Mouse (Mus musculus) midbrain, embryonic 14.5 days (tissue): ENCODE results near the gene Slc16a11. TPM values are rescaled to one million over a fixed set of nuclear protein-coding genes. Genes with fewer than 3 reads are reported as not detected.

Experiments used
- ATAC-seq: fragments of 200-750 bp; cut with Nextera tagmentation; 2 replicates; pipeline ENCODE4 v1.8.0; 2017; ENCODE audit warnings: moderate number of reproducible peaks, moderate library complexity; ENCODE audit not compliant: low FRiP score, low TSS enrichment
- DNase-seq: peaks from one replicate; pipeline ENCODE4 v3.0.0-alpha.2; 2015
- H3K27ac ChIP-seq: fragments of 300-500 bp; sonication (generic); replicated peaks from 2 replicates; pipeline ENCODE4 v1.5.1; 2014; ENCODE audit warnings: mild to moderate bottlenecking, low read depth, low read length, moderate library complexity
- H3K27me3 ChIP-seq: fragments of 300-500 bp; sonication (generic); 2 replicates; pipeline ENCODE4 v1.6.1; 2014; ENCODE audit warnings: low read length, control low read depth, mixed read lengths; ENCODE audit not compliant: control insufficient read depth, insufficient read depth
- H3K36me3 ChIP-seq: fragments of 300-500 bp; sonication (generic); 2 replicates; pipeline ENCODE4 v1.6.1; 2014; ENCODE audit warnings: low read length, control low read depth; ENCODE audit not compliant: control insufficient read depth, insufficient read depth
- H3K4me1 ChIP-seq: fragments of 300-500 bp; sonication (generic); 2 replicates; pipeline ENCODE4 v1.6.1; 2014; ENCODE audit warnings: mild to moderate bottlenecking, antibody characterized with exemption, low read length, control low read depth; ENCODE audit not compliant: control insufficient read depth, insufficient read depth
- H3K4me2 ChIP-seq: fragments of 300-500 bp; sonication (generic); 2 replicates; pipeline ENCODE4 v1.6.1; 2014; ENCODE audit warnings: mild to moderate bottlenecking, low read length, moderate library complexity
- H3K4me3 ChIP-seq: fragments of 300-500 bp; sonication (generic); replicated peaks from 2 replicates; pipeline ENCODE4 v1.5.1; 2014; ENCODE audit warnings: low read depth, low read length
- H3K9ac ChIP-seq: fragments of 300-500 bp; sonication (generic); replicated peaks from 2 replicates; pipeline ENCODE4 v1.6.1; 2014; ENCODE audit warnings: mild to moderate bottlenecking, low read length, moderate library complexity
- H3K9me3 ChIP-seq: fragments of 300-500 bp; sonication (generic); 2 replicates; pipeline ENCODE4 v1.6.1; 2016; ENCODE audit warnings: low read length, control low read depth, mixed read lengths; ENCODE audit not compliant: control insufficient read depth
- WGBS: fragments of 180-500 bp; shearing (Covaris S2); extraction: QIAGEN DNeasy Blood & Tissue Kit; methylation state at CpG from one replicate; pipeline ENCODE4 v1.1.7; 2014; 5-methylcytosine and 5-hydroxymethylcytosine counted together
- polyA plus RNA-seq: library from polyadenylated mRNA; unstranded; fragments of >200 nt; fragmentation: Nextera tagmentation; extraction: Ambion mirVana; gene quantifications from 2 replicates; pipeline ENCODE4 v1.2.1, GENCODE M21; 2014

The Slc16a11 gene
- polyA plus RNA-seq, 1 experiment from 2014 or later = 1.5 TPM

DNA sequence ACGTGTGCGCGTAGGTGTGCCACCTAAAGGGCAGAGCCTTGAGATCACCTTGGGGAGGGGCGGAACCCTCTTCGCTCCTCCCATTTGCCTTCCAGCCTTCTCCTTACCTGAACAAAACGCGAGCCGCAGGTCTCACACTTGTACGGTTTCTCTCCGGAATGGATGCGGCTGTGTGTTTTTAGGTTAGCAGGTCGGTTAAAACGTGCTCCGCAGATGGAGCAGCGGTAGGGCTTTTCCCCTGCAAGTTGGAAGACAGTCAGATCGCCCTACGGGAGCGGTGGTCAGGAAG is 14.0 kb downstream of the Slc16a11 start:
- DNase-seq = no peak

DNA sequence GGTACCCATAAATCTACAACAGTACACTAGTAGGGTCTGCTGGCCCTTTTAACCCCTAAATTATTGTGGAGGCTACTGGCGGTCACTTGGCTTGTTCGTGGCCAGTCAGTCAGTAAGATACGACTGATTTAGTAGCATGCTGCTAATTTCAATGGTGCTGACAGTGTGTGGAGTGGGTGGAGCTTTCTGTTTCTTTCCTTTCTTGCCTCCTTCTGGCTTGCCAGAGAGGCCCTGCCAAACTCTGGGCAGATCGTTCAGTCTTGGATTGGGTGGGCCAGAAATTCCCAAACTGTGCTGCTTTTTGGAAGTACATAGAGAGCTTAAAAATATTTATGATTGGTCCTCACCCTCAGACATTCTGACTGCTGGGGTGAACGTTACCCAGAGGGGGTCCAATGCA is 14.6 kb downstream of the Slc16a11 start:
- ATAC-seq (no peak), DNase-seq (no peak)
- Histone ChIP-seq H3K27ac (no peak overlapping the region), H3K4me1 (peaks cover 7% of the 10 kb centered on the region; the same call in 1 of the 2 replicates), H3K9ac (0 out of 2 replicates have a peak overlapping the region, but pooled peaks have one; percentile 13), H3K4me2 (peak overlapping the region; percentile 41; the same call in 1 of the 2 replicates), H3K9me3 (no peaks in the 10 kb centered on the region), H3K27me3 (peaks cover 56% of the 10 kb centered on the region), H3K36me3 (no peaks in the 10 kb centered on the region), H3K4me3 (no peak overlapping the region)
- WGBS = 43% methylated on average over 5 of the region's 5 CpGs

More for the DNA sequence above, 14.0 kb downstream of the Slc16a11 start:
- no peak overlapping the region for H3K27ac ChIP-seq
- H3K36me3 ChIP-seq = no peaks in the 10 kb centered on the region
- peaks cover 13% of the 10 kb centered on the region for H3K4me1 ChIP-seq
- H3K4me2 ChIP-seq = peak overlapping the region; percentile 41
- H3K4me3 ChIP-seq = peak overlapping the region; percentile 18
- 0 out of 2 replicates have a peak overlapping the region, but pooled peaks have one; percentile 13 for H3K9ac ChIP-seq
- H3K9me3 ChIP-seq = no peaks in the 10 kb centered on the region
- WGBS = 10% methylated on average over 18 of the region's 18 CpGs
- H3K27me3 ChIP-seq = peaks cover 56% of the 10 kb centered on the region
- ATAC-seq = no peak

DNA sequence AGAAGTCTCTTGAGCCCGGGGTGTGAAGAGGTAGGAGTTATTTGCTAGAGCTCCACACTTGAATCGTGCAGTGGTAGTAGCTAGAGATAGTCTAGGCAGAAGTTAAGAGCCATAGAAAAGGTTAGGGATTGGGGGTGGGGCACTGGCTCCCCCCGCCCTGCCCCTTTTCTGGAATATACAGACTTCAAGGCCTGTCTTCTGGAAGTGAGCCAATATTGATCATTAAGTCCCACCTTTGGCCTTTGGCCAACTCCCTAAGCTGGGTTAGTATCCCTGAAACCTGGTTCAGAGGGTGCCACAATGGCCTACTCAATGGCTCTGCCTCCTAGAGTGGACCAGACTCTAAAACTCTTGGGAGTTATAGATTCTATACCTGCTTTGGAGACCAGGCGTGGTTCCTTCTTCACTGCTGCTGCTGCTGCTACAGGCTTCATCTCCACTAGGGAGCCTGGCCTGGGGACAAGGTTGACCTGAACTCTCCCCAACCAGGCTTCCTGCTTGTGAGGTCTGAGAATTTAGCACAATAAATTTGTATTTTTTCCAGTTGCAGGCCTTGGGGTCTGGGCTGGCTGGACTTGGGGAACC is 15.2 kb downstream of the Slc16a11 start:
- Histone ChIP-seq H3K27me3 (peaks cover 56% of the 10 kb centered on the region), H3K4me3 (no peak overlapping the region), H3K4me2 (no peak overlapping the region), H3K36me3 (no peaks in the 10 kb centered on the region), H3K9me3 (no peaks in the 10 kb centered on the region), H3K27ac (no peak overlapping the region), H3K9ac (no peak overlapping the region), H3K4me1 (peaks cover 5% of the 10 kb centered on the region; the same call in 1 of the 2 replicates)
- 87% methylated on average over 4 of the region's 4 CpGs for WGBS
- no peak for ATAC-seq
- no peak for DNase-seq

DNA sequence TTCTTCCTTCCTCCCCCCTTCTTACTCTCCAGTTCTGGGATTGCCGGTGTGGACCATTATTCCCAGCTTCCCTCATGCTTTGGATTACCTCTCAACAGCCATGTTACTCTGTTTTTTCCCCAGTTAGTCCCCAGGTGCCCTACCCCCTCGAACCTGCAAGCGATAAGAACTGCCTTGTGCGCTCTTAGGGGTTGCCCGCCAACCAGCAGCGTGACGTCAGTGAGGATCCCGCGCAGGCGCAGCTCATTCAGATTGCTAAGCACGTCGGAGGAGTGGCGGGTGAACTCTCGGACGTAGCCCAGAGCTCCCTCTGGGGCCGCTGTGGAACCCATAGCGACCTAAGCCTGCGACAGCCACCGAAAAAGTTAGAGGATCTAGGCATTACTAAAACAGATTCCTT is 16.3 kb downstream of the Slc16a11 start:
- DNase-seq = peak; percentile 89
- Histone ChIP-seq H3K9me3 (no peaks in the 10 kb centered on the region), H3K36me3 (no peaks in the 10 kb centered on the region), H3K9ac (no peak overlapping the region; the same call in 1 of the 2 replicates), H3K27ac (no peak overlapping the region), H3K27me3 (peaks cover 56% of the 10 kb centered on the region), H3K4me3 (peak overlapping the region; percentile 24), H3K4me2 (peak overlapping the region; percentile 49), H3K4me1 (peaks cover 10% of the 10 kb centered on the region; the same call in 1 of the 2 replicates)
- 1% methylated on average over 19 of the region's 19 CpGs for WGBS
- no peak for ATAC-seq

DNA sequence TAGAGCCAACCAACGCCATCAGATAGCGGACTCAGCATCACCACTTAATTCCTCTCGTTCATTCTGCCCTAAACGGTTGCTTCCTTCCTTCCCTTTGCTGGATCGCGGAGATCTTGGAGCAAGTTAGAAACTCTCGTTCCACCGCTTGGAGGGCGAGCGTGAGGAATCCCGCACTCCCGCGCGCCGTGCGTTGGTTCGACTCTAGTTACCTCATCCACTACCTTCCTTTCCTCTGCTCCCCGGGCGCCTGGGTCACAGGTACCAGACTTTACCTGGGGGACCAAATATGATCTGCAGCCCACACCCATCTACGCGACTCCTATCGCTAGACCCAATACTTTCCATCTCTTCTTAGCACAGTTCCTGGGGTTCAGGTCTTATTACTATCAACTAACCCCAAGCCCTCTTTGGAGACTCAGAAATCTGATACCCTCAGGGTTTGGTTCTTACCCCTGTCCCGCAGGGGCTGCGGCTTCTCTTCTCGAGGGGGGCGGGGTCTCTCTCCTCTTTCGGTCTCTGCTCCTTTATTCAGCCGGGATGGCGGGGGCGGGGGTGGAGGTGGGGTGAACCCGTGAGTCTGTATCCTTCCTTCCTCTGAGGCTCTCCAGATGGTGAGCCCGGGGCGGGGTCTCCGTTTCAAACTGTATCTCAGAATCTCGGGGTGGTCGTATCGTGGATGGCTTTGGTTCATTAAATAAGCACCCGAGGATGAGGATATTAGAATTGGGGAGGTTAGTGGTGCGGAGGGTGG is 16.9 kb downstream of the Slc16a11 start, which contains the start of gene Bcl6b:
TSS of gene Bcl6b (minus strand) at position 539 of the 751 bp plus-strand sequence.
- DNase-seq = peak; percentile 38
- WGBS = 2% methylated on average over 39 of the region's 39 CpGs

DNA sequence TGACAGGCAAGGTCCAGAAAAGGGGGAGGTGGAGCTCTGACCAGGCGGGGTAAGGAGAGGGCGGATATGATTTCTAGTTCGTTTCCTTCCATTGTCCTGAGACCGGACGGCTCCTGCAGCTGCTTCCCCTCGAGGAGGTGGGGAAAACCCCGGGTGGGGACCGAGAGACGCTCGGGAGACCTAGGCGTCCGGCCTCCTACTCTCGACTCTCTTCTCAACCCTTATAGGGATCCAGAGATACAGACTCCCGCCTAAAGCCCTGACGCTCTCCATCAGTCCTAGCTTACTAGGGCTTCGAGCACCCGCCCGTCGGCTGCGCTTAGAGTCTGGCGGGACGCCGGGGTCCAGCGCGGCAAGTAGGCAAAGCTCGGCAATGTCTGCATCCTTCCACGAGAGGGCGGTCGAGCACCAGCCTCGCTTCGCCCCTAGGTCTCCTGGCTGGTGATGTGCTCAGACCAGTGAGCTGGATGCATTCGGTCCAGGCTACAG is 17.7 kb downstream of the Slc16a11 start:
- no peak for ATAC-seq

More for the DNA sequence above, 16.9 kb downstream of the Slc16a11 start, which contains the start of gene Bcl6b:
- no peak within 1 kb of the TSS for H3K27ac ChIP-seq
- peaks cover 10% of the 10 kb centered on the region; the same call in 1 of the 2 replicates for H3K4me1 ChIP-seq
- H3K27me3 ChIP-seq = peaks cover 56% of the 10 kb centered on the region
- H3K9me3 ChIP-seq = no peaks in the 10 kb centered on the region
- peak within 1 kb of the TSS; percentile 24 for H3K4me3 ChIP-seq
- no peak for ATAC-seq
- no peak within 1 kb of the TSS; the same call in 1 of the 2 replicates for H3K9ac ChIP-seq
- peak within 1 kb of the TSS; percentile 49 for H3K4me2 ChIP-seq
- peaks cover under 1% of the 10 kb centered on the region for H3K36me3 ChIP-seq

DNA sequence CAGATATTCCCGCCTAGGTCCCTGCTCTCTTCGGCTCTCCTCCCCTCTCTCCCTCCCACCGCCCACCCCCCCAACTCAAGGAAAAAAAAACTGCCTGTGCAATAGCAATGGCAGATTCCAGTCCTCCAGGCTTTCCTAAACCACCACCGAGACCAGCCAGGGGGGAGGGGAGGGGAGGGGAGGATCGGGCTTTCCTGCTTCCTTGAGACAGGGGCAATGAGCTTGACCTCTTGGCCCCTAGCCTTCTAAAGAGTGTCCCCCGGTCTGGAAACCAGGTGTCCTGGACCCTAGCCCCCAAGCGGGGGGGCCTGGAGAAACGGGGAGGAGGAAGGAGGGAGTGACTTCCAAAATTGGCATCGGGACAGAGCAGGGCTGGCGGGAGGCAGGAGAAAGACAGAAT is 20.0 kb downstream of the Slc16a11 start:
- peak overlapping the region; percentile 51 for H3K9ac ChIP-seq
- H3K4me3 ChIP-seq = peak overlapping the region; percentile 26
- peak overlapping the region; percentile 51 for H3K4me2 ChIP-seq
- peaks cover 22% of the 10 kb centered on the region for H3K4me1 ChIP-seq
- H3K9me3 ChIP-seq = no peaks in the 10 kb centered on the region
- WGBS = 8% methylated on average over 10 of the region's 10 CpGs
- no peak overlapping the region for H3K27ac ChIP-seq
- H3K27me3 ChIP-seq = peaks cover 32% of the 10 kb centered on the region
- ATAC-seq (no peak), DNase-seq (peak; percentile 46)
- peaks cover 18% of the 10 kb centered on the region for H3K36me3 ChIP-seq

More for the DNA sequence above, 17.7 kb downstream of the Slc16a11 start:
- H3K4me1 ChIP-seq = peaks cover 10% of the 10 kb centered on the region; the same call in 1 of the 2 replicates
- peaks cover 9% of the 10 kb centered on the region for H3K36me3 ChIP-seq
- H3K9ac ChIP-seq = no peak overlapping the region
- H3K27ac ChIP-seq = no peak overlapping the region
- WGBS = under 1% methylated on average over 32 of the region's 32 CpGs
- H3K4me3 ChIP-seq = no peak overlapping the region
- peak overlapping the region; percentile 42 for H3K4me2 ChIP-seq
- no peaks in the 10 kb centered on the region for H3K9me3 ChIP-seq
- peaks cover 52% of the 10 kb centered on the region for H3K27me3 ChIP-seq
- DNase-seq = peak; percentile 90

DNA sequence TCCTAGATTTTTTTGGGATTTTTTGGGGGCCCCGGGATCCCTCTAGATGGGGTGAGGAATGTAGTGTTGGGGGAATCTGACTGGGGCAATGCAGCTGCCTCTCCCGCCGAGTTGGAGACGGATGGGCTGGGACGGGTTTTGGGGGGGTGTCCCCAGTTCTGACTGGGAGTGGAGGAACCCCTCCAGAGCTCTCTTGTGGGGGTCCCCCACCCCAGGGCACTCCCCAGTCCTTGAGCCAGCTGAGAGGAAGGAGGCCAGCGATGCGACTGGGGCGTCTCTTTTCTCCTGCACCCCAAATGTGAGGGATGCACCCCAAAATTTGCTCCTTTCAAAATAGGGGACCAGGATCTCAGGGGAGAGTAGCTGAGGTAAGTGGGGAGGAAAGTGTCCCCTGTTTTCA is 20.5 kb downstream of the Slc16a11 start:
- WGBS = 37% methylated on average over 8 of the region's 8 CpGs
- Histone ChIP-seq H3K36me3 (peaks cover 18% of the 10 kb centered on the region), H3K4me2 (peak overlapping the region; percentile 51), H3K9me3 (no peaks in the 10 kb centered on the region), H3K27me3 (peaks cover 27% of the 10 kb centered on the region), H3K4me1 (peaks cover 22% of the 10 kb centered on the region), H3K9ac (peak overlapping the region; percentile 51), H3K27ac (no peak overlapping the region), H3K4me3 (peak overlapping the region; percentile 26; the same call in 1 of the 2 replicates)
- no peak for DNase-seq
- ATAC-seq = no peak
